Mouse (Mus musculus) olfactory bulb, adult 2 months (tissue): Measurements from ENCODE around the gene Galnt4.

Experiments
- CTCF ChIP-seq: fragments of 200-500 bp; IDR thresholded peaks from 2 replicates; pipeline ENCODE4 v1.5.1; 2012; ENCODE audit warnings: low read depth, mild to moderate bottlenecking, low read length, moderate library complexity; ENCODE audit not compliant: insufficient read depth
- POLR2A ChIP-seq: fragments of 200-500 bp; IDR thresholded peaks from 2 replicates; pipeline ENCODE4 v1.6.1; 2012; ENCODE audit warnings: mild to moderate bottlenecking, low read depth, low read length, moderate library complexity; ENCODE audit not compliant: insufficient read depth

DNA sequence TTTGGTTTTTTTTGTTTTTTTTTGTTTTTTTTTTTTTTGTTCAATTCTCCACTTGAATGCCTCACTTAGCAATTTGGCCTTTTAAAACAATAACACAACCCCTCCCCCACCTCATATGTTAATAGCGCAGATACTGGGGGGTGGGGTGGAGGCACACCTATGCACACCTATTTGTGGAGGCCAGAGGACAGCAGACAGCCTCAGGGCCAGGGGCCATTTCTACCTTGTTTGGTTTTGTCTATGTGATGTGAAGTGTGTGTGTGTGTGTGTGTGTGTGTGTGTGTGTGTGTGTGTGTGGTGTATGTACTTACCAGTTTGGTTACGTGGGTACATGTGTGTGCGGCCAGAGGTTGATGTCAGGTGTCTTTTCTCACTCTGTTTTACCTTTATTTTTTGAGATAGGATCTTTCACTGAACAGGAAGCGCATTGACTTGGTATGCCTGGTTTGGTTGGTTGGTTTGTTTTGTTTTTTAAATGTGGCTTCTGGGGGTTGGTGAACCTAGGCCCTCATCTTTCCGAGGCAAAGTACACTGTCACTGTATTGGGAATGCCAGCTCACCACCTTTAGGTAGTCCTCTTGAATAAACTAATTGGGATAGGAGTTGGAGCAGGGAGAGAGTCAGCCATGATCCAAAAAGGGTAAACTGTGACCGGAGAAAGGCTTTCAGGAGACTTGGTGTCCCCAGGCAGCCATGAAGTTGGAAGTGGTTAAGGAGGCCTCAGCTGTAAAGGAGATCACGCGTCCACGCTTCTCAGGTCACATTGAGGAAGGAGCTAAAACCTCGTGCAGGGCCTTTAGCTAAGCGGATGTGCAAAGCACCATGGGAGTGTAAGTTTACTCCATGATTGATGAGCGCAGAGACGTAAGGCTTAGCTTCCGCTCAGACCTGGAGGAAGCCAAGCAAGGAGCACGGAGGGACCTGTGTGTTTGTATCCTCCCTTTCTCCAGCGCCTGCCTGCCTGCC lies 9.0 kb downstream of the Galnt4 start:
- no peak for TF ChIP-seq CTCF
- no peak for TF ChIP-seq POLR2A
